Mouse (Mus musculus) midbrain, embryonic 16.5 days (tissue): Measurements from ENCODE around the gene Kcnmb4. TPM values are rescaled to one million over a fixed set of nuclear protein-coding genes. Genes with fewer than 3 reads are reported as not detected.
A peak's percentile ranks its signal among the peaks of the same experiment; 100 is the strongest.

Source experiments
- ATAC-seq: fragments of 200-750 bp; cut with Nextera tagmentation; 2 replicates; pipeline ENCODE4 v1.8.0; 2017; ENCODE audit warnings: moderate TSS enrichment
- H3K27ac ChIP-seq: fragments of 300-500 bp; sonication (generic); 2 replicates; pipeline ENCODE4 v1.5.1; 2014; ENCODE audit warnings: mild to moderate bottlenecking, low read length, mixed read lengths
- H3K27me3 ChIP-seq: fragments of 300-500 bp; sonication (generic); 2 replicates; pipeline ENCODE4 v1.6.1; 2014; ENCODE audit warnings: low read depth, low read length, mixed read lengths; ENCODE audit not compliant: control insufficient read depth, insufficient read depth
- H3K36me3 ChIP-seq: fragments of 300-500 bp; sonication (generic); 2 replicates; pipeline ENCODE4 v1.6.1; 2014; ENCODE audit warnings: mild to moderate bottlenecking, low read length, moderate library complexity, mixed read lengths; ENCODE audit not compliant: control insufficient read depth, insufficient read depth
- H3K4me1 ChIP-seq: fragments of 300-500 bp; sonication (generic); 2 replicates; pipeline ENCODE4 v1.6.1; 2014; ENCODE audit warnings: mild to moderate bottlenecking, low read length, mixed read lengths; ENCODE audit not compliant: control insufficient read depth, insufficient read depth
- H3K4me2 ChIP-seq: fragments of 300-500 bp; sonication (generic); 2 replicates; pipeline ENCODE4 v1.6.1; 2014; ENCODE audit warnings: mild to moderate bottlenecking, low read length, mixed read lengths
- H3K4me3 ChIP-seq: fragments of 300-500 bp; sonication (generic); 2 replicates; pipeline ENCODE4 v1.5.1; 2014; ENCODE audit warnings: low read depth, mild to moderate bottlenecking, low read length, moderate library complexity, mixed read lengths
- H3K9ac ChIP-seq: fragments of 300-500 bp; sonication (generic); 2 replicates; pipeline ENCODE4 v1.6.1; 2014; ENCODE audit warnings: low read depth, low read length, mixed read lengths
- H3K9me3 ChIP-seq: fragments of 300-500 bp; sonication (generic); replicated peaks from 2 replicates; pipeline ENCODE4 v1.6.1; 2014; ENCODE audit warnings: mild to moderate bottlenecking, low read length, mixed read lengths; ENCODE audit not compliant: control insufficient read depth, poor library complexity, severe bottlenecking
- WGBS: fragments of 180-500 bp; shearing (Covaris S2); extraction: QIAGEN DNeasy Blood & Tissue Kit; methylation state at CpG from one replicate; pipeline ENCODE4 v1.1.7; 2014; 5-methylcytosine and 5-hydroxymethylcytosine counted together
- polyA plus RNA-seq: library from polyadenylated mRNA; unstranded; fragments of >200 nt; fragmentation: Nextera tagmentation; extraction: Ambion mirVana; gene quantifications from 2 replicates; pipeline ENCODE4 v1.2.1, GENCODE M21; 2015

The Kcnmb4 gene
- polyA plus RNA-seq, 1 experiment from 2014 or later: 17.1 TPM

- ATAC-seq: no peak
- H3K27ac ChIP-seq: no peak overlapping the region
Observed at GRCm38 (mm10) chr10:116422551-116422950, 51.1 kb downstream of the Kcnmb4 start.

GRCm38 (mm10) chr10:116420976-116421375, 52.7 kb downstream of the Kcnmb4 start:
- Histone ChIP-seq H3K27ac (no peak overlapping the region), H3K27me3 (no peaks in the 10 kb centered on the region), H3K4me3 (no peak overlapping the region), H3K4me2 (no peak overlapping the region), H3K4me1 (0 out of 2 replicates have a peak, but pooled peaks cover 3% of the 10 kb centered on the region), H3K9me3 (no peaks in the 10 kb centered on the region; the same call in 1 of the 2 replicates), H3K36me3 (no peaks in the 10 kb centered on the region), H3K9ac (no peak overlapping the region)
- 80% methylated on average over 6 of the region's 6 CpGs for WGBS
- no peak for ATAC-seq

More at GRCm38 (mm10) chr10:116422551-116422950, 51.1 kb downstream of the Kcnmb4 start:
- Histone ChIP-seq H3K9ac (no peak overlapping the region), H3K4me1 (no peaks in the 10 kb centered on the region), H3K4me2 (no peak overlapping the region), H3K9me3 (no peaks in the 10 kb centered on the region; the same call in 1 of the 2 replicates), H3K36me3 (no peaks in the 10 kb centered on the region), H3K27me3 (no peaks in the 10 kb centered on the region), H3K4me3 (no peak overlapping the region)
- WGBS: 93% methylated on average over 2 of the region's 2 CpGs

GRCm38 (mm10) chr10:116418121-116418726, 55.5 kb downstream of the Kcnmb4 start:
- H3K9ac ChIP-seq: no peak overlapping the region
- no peaks in the 10 kb centered on the region for H3K36me3 ChIP-seq
- H3K4me3 ChIP-seq: no peak overlapping the region
- WGBS: 78% methylated on average over 24 of the region's 24 CpGs
- H3K4me2 ChIP-seq: no peak overlapping the region
- H3K9me3 ChIP-seq: no peaks in the 10 kb centered on the region; the same call in 1 of the 2 replicates
- no peak for ATAC-seq
- H3K27me3 ChIP-seq: no peaks in the 10 kb centered on the region
- H3K4me1 ChIP-seq: 0 out of 2 replicates have a peak, but pooled peaks cover 5% of the 10 kb centered on the region
- no peak overlapping the region for H3K27ac ChIP-seq

- Histone ChIP-seq H3K4me1 (0 out of 2 replicates have a peak, but pooled peaks cover 5% of the 10 kb centered on the region), H3K27ac (no peak overlapping the region), H3K36me3 (no peaks in the 10 kb centered on the region), H3K9me3 (no peaks in the 10 kb centered on the region; the same call in 1 of the 2 replicates), H3K27me3 (no peaks in the 10 kb centered on the region), H3K4me3 (no peak overlapping the region), H3K4me2 (no peak overlapping the region), H3K9ac (no peak overlapping the region)
- 71% methylated on average over 4 of the region's 5 CpGs for WGBS
- ATAC-seq: no peak; the same call in 1 of the 2 replicates
Observed at GRCm38 (mm10) chr10:116416726-116417125, 57.0 kb downstream of the Kcnmb4 start.

- no peaks in the 10 kb centered on the region for H3K36me3 ChIP-seq
- H3K4me2 ChIP-seq: no peak overlapping the region
- H3K27ac ChIP-seq: no peak overlapping the region
- no peak overlapping the region for H3K4me3 ChIP-seq
- 0 out of 2 replicates have a peak, but pooled peaks cover 5% of the 10 kb centered on the region for H3K4me1 ChIP-seq
- H3K9me3 ChIP-seq: no peaks in the 10 kb centered on the region
- ATAC-seq: peak; percentile 32; the same call in 1 of the 2 replicates
- H3K9ac ChIP-seq: no peak overlapping the region
- WGBS: 30% methylated on average over 6 of the region's 6 CpGs
- H3K27me3 ChIP-seq: no peaks in the 10 kb centered on the region
Observed at GRCm38 (mm10) chr10:116416142-116416541, 57.5 kb downstream of the Kcnmb4 start.

- H3K9ac ChIP-seq: no peak overlapping the region
- 51% methylated on average over 9 of the region's 9 CpGs for WGBS
Observed at GRCm38 (mm10) chr10:116410826-116411225, 62.9 kb downstream of the Kcnmb4 start.

GRCm38 (mm10) chr10:116407684-116408359, 65.9 kb downstream of the Kcnmb4 start:
- ATAC-seq: no peak
- Histone ChIP-seq H3K36me3 (no peaks in the 10 kb centered on the region), H3K9ac (no peak overlapping the region; the same call in 1 of the 2 replicates), H3K27ac (no peak overlapping the region), H3K4me3 (no peak overlapping the region), H3K4me2 (peak overlapping the region; percentile 12; the same call in 1 of the 2 replicates), H3K27me3 (no peaks in the 10 kb centered on the region), H3K9me3 (no peaks in the 10 kb centered on the region), H3K4me1 (peaks cover 4% of the 10 kb centered on the region; the same call in 1 of the 2 replicates)
- WGBS: 69% methylated on average over 19 of the region's 19 CpGs

More at GRCm38 (mm10) chr10:116410826-116411225, 62.9 kb downstream of the Kcnmb4 start:
- Histone ChIP-seq H3K36me3 (no peaks in the 10 kb centered on the region), H3K4me2 (no peak overlapping the region), H3K9me3 (no peaks in the 10 kb centered on the region), H3K27ac (no peak overlapping the region), H3K4me1 (peaks cover 4% of the 10 kb centered on the region; the same call in 1 of the 2 replicates), H3K27me3 (no peaks in the 10 kb centered on the region), H3K4me3 (no peak overlapping the region)
- ATAC-seq: no peak

GRCm38 (mm10) chr10:116405011-116405410, 68.7 kb downstream of the Kcnmb4 start:
- no peak for ATAC-seq

GRCm38 (mm10) chr10:116403679-116404078, 70.0 kb downstream of the Kcnmb4 start:
- H3K9ac ChIP-seq: no peak overlapping the region
- no peaks in the 10 kb centered on the region for H3K36me3 ChIP-seq
- no peak for ATAC-seq
- peaks cover 4% of the 10 kb centered on the region; the same call in 1 of the 2 replicates for H3K4me1 ChIP-seq
- no peaks in the 10 kb centered on the region for H3K27me3 ChIP-seq
- H3K4me2 ChIP-seq: no peak overlapping the region
- H3K27ac ChIP-seq: no peak overlapping the region
- 69% methylated on average over 4 of the region's 4 CpGs for WGBS
- no peaks in the 10 kb centered on the region for H3K9me3 ChIP-seq
- H3K4me3 ChIP-seq: no peak overlapping the region

More at GRCm38 (mm10) chr10:116405011-116405410, 68.7 kb downstream of the Kcnmb4 start:
- WGBS: 95% methylated on average over 6 of the region's 6 CpGs
- Histone ChIP-seq H3K4me1 (peaks cover 4% of the 10 kb centered on the region; the same call in 1 of the 2 replicates), H3K9me3 (no peaks in the 10 kb centered on the region), H3K27me3 (no peaks in the 10 kb centered on the region), H3K4me2 (no peak overlapping the region), H3K9ac (no peak overlapping the region), H3K36me3 (no peaks in the 10 kb centered on the region), H3K4me3 (no peak overlapping the region), H3K27ac (no peak overlapping the region)
